Mouse (Mus musculus): ENCODE measurements around the gene 6030468B19Rik. TPM values are rescaled to one million over a fixed set of nuclear protein-coding genes. Genes with fewer than 3 reads are reported as not detected.
"Not testable (repeated sequence)": the region's sequence is repeated elsewhere in the genome, so short reads cannot be mapped to it uniquely, and the experiment has no call there.

The 6030468B19Rik gene
- total RNA-seq, 1 experiment from 2014 or later, result not detected

- DNase-seq, result peak; percentile 81
These were observed 17.8 kb upstream of the 6030468B19Rik start for GRCm38 (mm10) chr11:117779434-117780198.

GRCm38 (mm10) chr11:117780199-117780515 is 17.3 kb upstream of the 6030468B19Rik start:
- no peak for DNase-seq

GRCm38 (mm10) chr11:117780582-117781111 is 16.8 kb upstream of the 6030468B19Rik start:
- DNase-seq, result peak; percentile 91

GRCm38 (mm10) chr11:117781199-117781821 is 16.1 kb upstream of the 6030468B19Rik start:
- peak; percentile 89 for DNase-seq

GRCm38 (mm10) chr11:117781993-117782704 is 15.3 kb upstream of the 6030468B19Rik start, which contains the start of the genes Tmc8 and Tmc6:
TSS of gene Tmc8 (plus strand) at chr11:117782076.
TSS of gene Tmc6 (minus strand) at chr11:117782198.
- peak; percentile 38 for DNase-seq

GRCm38 (mm10) chr11:117782705-117783034 is 14.8 kb upstream of the 6030468B19Rik start:
- DNase-seq, result no peak

GRCm38 (mm10) chr11:117783089-117783488 is 14.4 kb upstream of the 6030468B19Rik start:
- DNase-seq, result peak; percentile 57

GRCm38 (mm10) chr11:117783683-117784309 is 13.7 kb upstream of the 6030468B19Rik start:
- DNase-seq, result no peak

- peak; percentile 65 for DNase-seq
These were observed 11.2 kb upstream of the 6030468B19Rik start for GRCm38 (mm10) chr11:117786294-117786693.

- DNase-seq, result not testable (repeated sequence)
These were observed 9.0 kb upstream of the 6030468B19Rik start for GRCm38 (mm10) chr11:117788481-117788880.

GRCm38 (mm10) chr11:117790286-117790685 is 7.2 kb upstream of the 6030468B19Rik start:
- peak; percentile 68 for DNase-seq

GRCm38 (mm10) chr11:117790703-117791440 is 6.6 kb upstream of the 6030468B19Rik start:
- DNase-seq, result no peak

GRCm38 (mm10) chr11:117791441-117791761 is 6.1 kb upstream of the 6030468B19Rik start:
- no peak for DNase-seq

- no peak for DNase-seq
These were observed 5.1 kb upstream of the 6030468B19Rik start for GRCm38 (mm10) chr11:117792281-117792888.

- no peak for DNase-seq
These were observed 3.4 kb upstream of the 6030468B19Rik start for GRCm38 (mm10) chr11:117794035-117794551.

- no peak for DNase-seq
These were observed 506 bp upstream of the 6030468B19Rik start for GRCm38 (mm10) chr11:117796954-117797353.

GRCm38 (mm10) chr11:117798160-117798541 is 691 bp downstream of the 6030468B19Rik start:
- no peak for DNase-seq

GRCm38 (mm10) chr11:117799174-117799573 is 1.7 kb downstream of the 6030468B19Rik start:
- no peak for DNase-seq

- no peak for DNase-seq
These were observed 2.6 kb downstream of the 6030468B19Rik start for GRCm38 (mm10) chr11:117800038-117800437.

- DNase-seq, result no peak
These were observed 4.2 kb downstream of the 6030468B19Rik start for GRCm38 (mm10) chr11:117801650-117802049.

- no peak for DNase-seq
These were observed 5.8 kb downstream of the 6030468B19Rik start for GRCm38 (mm10) chr11:117803166-117803688.
